Mouse (Mus musculus) kidney, embryonic 14.5 days (tissue): ENCODE measurements around the gene Yap1. TPM values are rescaled to one million over a fixed set of nuclear protein-coding genes. Genes with fewer than 3 reads are reported as not detected.

Experiments
- ATAC-seq: fragments of 200-750 bp; cut with Nextera tagmentation; 2 replicates; pipeline ENCODE4 v1.8.0; 2017; ENCODE audit warnings: moderate number of reproducible peaks, mild to moderate bottlenecking, moderate TSS enrichment, moderate library complexity; ENCODE audit not compliant: low FRiP score, low TSS enrichment
- H3K27ac ChIP-seq: fragments of 300-500 bp; sonication (generic); 2 replicates; pipeline ENCODE4 v1.5.1; 2014; ENCODE audit warnings: low read depth, mild to moderate bottlenecking, low read length, moderate library complexity, mixed read lengths
- H3K27me3 ChIP-seq: fragments of 300-500 bp; sonication (generic); 2 replicates; pipeline ENCODE4 v1.6.1; 2014; ENCODE audit warnings: mild to moderate bottlenecking, low read length; ENCODE audit not compliant: control insufficient read depth, insufficient read depth
- H3K36me3 ChIP-seq: fragments of 300-500 bp; sonication (generic); 2 replicates; pipeline ENCODE4 v1.6.1; 2014; ENCODE audit warnings: low read length, mixed read lengths; ENCODE audit not compliant: control insufficient read depth, insufficient read depth
- H3K4me1 ChIP-seq: fragments of 300-500 bp; sonication (generic); 2 replicates; pipeline ENCODE4 v1.6.1; 2014; ENCODE audit warnings: low read length, mixed read lengths; ENCODE audit not compliant: control insufficient read depth, insufficient read depth
- H3K4me2 ChIP-seq: fragments of 300-500 bp; sonication (generic); replicated peaks from 2 replicates; pipeline ENCODE4 v1.6.1; 2014; ENCODE audit warnings: low read depth, mild to moderate bottlenecking, low read length
- H3K4me3 ChIP-seq: fragments of 300-500 bp; sonication (generic); 2 replicates; pipeline ENCODE4 v1.5.1; 2014; ENCODE audit warnings: mild to moderate bottlenecking, low read length
- H3K9ac ChIP-seq: fragments of 300-500 bp; sonication (generic); 2 replicates; pipeline ENCODE4 v1.6.1; 2014; ENCODE audit warnings: low read depth, mild to moderate bottlenecking, low read length, moderate library complexity
- H3K9me3 ChIP-seq: fragments of 300-500 bp; sonication (generic); 2 replicates; pipeline ENCODE4 v1.6.1; 2016; ENCODE audit warnings: low read length; ENCODE audit not compliant: control insufficient read depth
- WGBS: fragments of 180-500 bp; shearing (Covaris S2); extraction: QIAGEN DNeasy Blood & Tissue Kit; methylation state at CpG from one replicate; pipeline ENCODE4 v1.1.7; 2014; 5-methylcytosine and 5-hydroxymethylcytosine counted together
- polyA plus RNA-seq: library from polyadenylated mRNA; unstranded; fragments of >200 nt; fragmentation: Nextera tagmentation; extraction: Ambion mirVana; gene quantifications from 2 replicates; pipeline ENCODE4 v1.2.1, GENCODE M21; 2014

Yap1 gene
- polyA plus RNA-seq, 1 experiment from 2014 or later, result 36.7 TPM

GRCm38 (mm10) chr9:7914487-7914886 is 89.9 kb downstream of the Yap1 start:
- Histone ChIP-seq H3K9ac (no peak overlapping the region), H3K9me3 (0 out of 2 replicates have a peak, but pooled peaks cover under 1% of the 10 kb centered on the region), H3K27me3 (no peaks in the 10 kb centered on the region), H3K4me2 (peak overlapping the region; percentile 36), H3K4me1 (no peaks in the 10 kb centered on the region), H3K27ac (no peak overlapping the region), H3K36me3 (no peaks in the 10 kb centered on the region), H3K4me3 (no peak overlapping the region)
- ATAC-seq, result peak; percentile 95
- WGBS, result 3% methylated on average over 11 of the region's 11 CpGs

- Histone ChIP-seq H3K27ac (no peak overlapping the region), H3K27me3 (no peaks in the 10 kb centered on the region), H3K36me3 (no peaks in the 10 kb centered on the region), H3K4me1 (no peaks in the 10 kb centered on the region), H3K9me3 (0 out of 2 replicates have a peak, but pooled peaks cover 2% of the 10 kb centered on the region), H3K4me2 (peak overlapping the region; percentile 36), H3K9ac (no peak overlapping the region), H3K4me3 (no peak overlapping the region)
- peak; percentile 17; the same call in 1 of the 2 replicates for ATAC-seq
- WGBS, result 70% methylated on average over 19 of the region's 19 CpGs
These were observed 90.4 kb downstream of the Yap1 start for GRCm38 (mm10) chr9:7913953-7914352.

- no peak for ATAC-seq
- Histone ChIP-seq H3K9me3 (0 out of 2 replicates have a peak, but pooled peaks cover 2% of the 10 kb centered on the region), H3K9ac (no peak overlapping the region), H3K36me3 (no peaks in the 10 kb centered on the region), H3K4me2 (no peak overlapping the region), H3K27me3 (no peaks in the 10 kb centered on the region), H3K4me3 (no peak overlapping the region), H3K4me1 (0 out of 2 replicates have a peak, but pooled peaks cover 1% of the 10 kb centered on the region), H3K27ac (no peak overlapping the region)
- 90% methylated on average over 2 of the region's 2 CpGs for WGBS
These were observed 96.9 kb downstream of the Yap1 start for GRCm38 (mm10) chr9:7907351-7907985.

- no peak overlapping the region for H3K4me2 ChIP-seq
- H3K4me1 ChIP-seq, result 0 out of 2 replicates have a peak, but pooled peaks cover 6% of the 10 kb centered on the region
- H3K9me3 ChIP-seq, result 0 out of 2 replicates have a peak, but pooled peaks cover 2% of the 10 kb centered on the region
- no peaks in the 10 kb centered on the region for H3K27me3 ChIP-seq
- no peak for ATAC-seq
- no peak overlapping the region for H3K27ac ChIP-seq
- no peak overlapping the region for H3K9ac ChIP-seq
- WGBS, result 86% methylated on average over 1 of the region's 1 CpGs
- H3K36me3 ChIP-seq, result no peaks in the 10 kb centered on the region
- H3K4me3 ChIP-seq, result no peak overlapping the region
These were observed 97.8 kb downstream of the Yap1 start for GRCm38 (mm10) chr9:7906564-7906963.

- Histone ChIP-seq H3K27ac (no peak overlapping the region), H3K9ac (no peak overlapping the region), H3K36me3 (no peaks in the 10 kb centered on the region), H3K9me3 (no peaks in the 10 kb centered on the region), H3K4me3 (no peak overlapping the region), H3K27me3 (no peaks in the 10 kb centered on the region), H3K4me2 (no peak overlapping the region), H3K4me1 (0 out of 2 replicates have a peak, but pooled peaks cover 6% of the 10 kb centered on the region)
- WGBS, result 68% methylated on average over 5 of the region's 5 CpGs
- ATAC-seq, result no peak
These were observed 100.6 kb downstream of the Yap1 start for GRCm38 (mm10) chr9:7903825-7904224.

- no peak overlapping the region for H3K4me2 ChIP-seq
- H3K9ac ChIP-seq, result no peak overlapping the region
- no peak overlapping the region for H3K4me3 ChIP-seq
- H3K9me3 ChIP-seq, result no peaks in the 10 kb centered on the region
- H3K36me3 ChIP-seq, result no peaks in the 10 kb centered on the region
- 0 out of 2 replicates have a peak, but pooled peaks have one; percentile 21 for ATAC-seq
- H3K27ac ChIP-seq, result no peak overlapping the region
- H3K27me3 ChIP-seq, result no peaks in the 10 kb centered on the region
- 61% methylated on average over 2 of the region's 2 CpGs for WGBS
- 0 out of 2 replicates have a peak, but pooled peaks cover 6% of the 10 kb centered on the region for H3K4me1 ChIP-seq
These were observed 101.1 kb downstream of the Yap1 start for GRCm38 (mm10) chr9:7903262-7903661.

GRCm38 (mm10) chr9:7902311-7902710 is 102.1 kb downstream of the Yap1 start:
- no peaks in the 10 kb centered on the region for H3K27me3 ChIP-seq
- no peak overlapping the region for H3K9ac ChIP-seq
- H3K27ac ChIP-seq, result no peak overlapping the region
- peak; percentile 86 for ATAC-seq
- H3K9me3 ChIP-seq, result no peaks in the 10 kb centered on the region
- H3K4me3 ChIP-seq, result no peak overlapping the region
- 0 out of 2 replicates have a peak, but pooled peaks cover 6% of the 10 kb centered on the region for H3K4me1 ChIP-seq
- no peak overlapping the region for H3K4me2 ChIP-seq
- WGBS, result 5% methylated on average over 7 of the region's 7 CpGs
- H3K36me3 ChIP-seq, result no peaks in the 10 kb centered on the region

- WGBS, result 93% methylated on average over 8 of the region's 8 CpGs
- Histone ChIP-seq H3K36me3 (no peaks in the 10 kb centered on the region), H3K27ac (no peak overlapping the region), H3K4me3 (no peak overlapping the region), H3K9ac (no peak overlapping the region), H3K4me1 (0 out of 2 replicates have a peak, but pooled peaks cover 6% of the 10 kb centered on the region), H3K27me3 (no peaks in the 10 kb centered on the region), H3K9me3 (no peaks in the 10 kb centered on the region), H3K4me2 (no peak overlapping the region)
- ATAC-seq, result no peak
These were observed 103.4 kb downstream of the Yap1 start for GRCm38 (mm10) chr9:7900965-7901364.

GRCm38 (mm10) chr9:7897502-7897901 is 106.9 kb downstream of the Yap1 start:
- Histone ChIP-seq H3K9ac (no peak overlapping the region), H3K4me2 (no peak overlapping the region)

More at GRCm38 (mm10) chr9:7897502-7897901, 106.9 kb downstream of the Yap1 start:
- Histone ChIP-seq H3K36me3 (no peaks in the 10 kb centered on the region), H3K4me3 (no peak overlapping the region), H3K27me3 (no peaks in the 10 kb centered on the region), H3K9me3 (no peaks in the 10 kb centered on the region), H3K4me1 (0 out of 2 replicates have a peak, but pooled peaks cover 5% of the 10 kb centered on the region), H3K27ac (no peak overlapping the region)
- peak; percentile 77; the same call in 1 of the 2 replicates for ATAC-seq
- WGBS, result 0% methylated on average over 3 of the region's 3 CpGs
